Mouse (Mus musculus): ENCODE data around the gene Iars2. TPM values are rescaled to one million over a fixed set of nuclear protein-coding genes. Genes with fewer than 3 reads are reported as not detected.

Gene Iars2
- total RNA-seq, 2 experiments from 2014 or later = 95.2 to 101 TPM

DNA sequence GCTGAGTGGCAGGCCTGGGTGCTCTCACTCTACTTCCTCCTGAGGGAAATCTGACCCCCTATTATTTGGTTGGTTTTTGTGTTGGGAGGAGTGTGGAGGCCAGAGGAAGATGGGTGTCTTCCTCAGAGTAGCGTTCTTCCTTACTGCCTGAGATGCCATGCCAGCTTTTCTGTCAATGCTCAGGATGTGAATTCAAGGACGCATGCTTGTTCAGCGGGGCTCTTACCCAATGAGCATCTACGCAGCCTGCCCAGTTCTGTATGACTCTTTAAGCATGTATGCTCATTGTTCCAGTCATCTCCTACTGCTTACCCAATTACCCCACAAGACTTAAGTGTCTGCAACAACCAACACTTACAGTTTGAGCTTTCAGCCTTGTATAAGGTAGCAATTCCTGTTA lies 48.6 kb downstream of the Iars2 start:
- no peak for DNase-seq (ENCODE audit: low spot score in 2 of 2)

DNA sequence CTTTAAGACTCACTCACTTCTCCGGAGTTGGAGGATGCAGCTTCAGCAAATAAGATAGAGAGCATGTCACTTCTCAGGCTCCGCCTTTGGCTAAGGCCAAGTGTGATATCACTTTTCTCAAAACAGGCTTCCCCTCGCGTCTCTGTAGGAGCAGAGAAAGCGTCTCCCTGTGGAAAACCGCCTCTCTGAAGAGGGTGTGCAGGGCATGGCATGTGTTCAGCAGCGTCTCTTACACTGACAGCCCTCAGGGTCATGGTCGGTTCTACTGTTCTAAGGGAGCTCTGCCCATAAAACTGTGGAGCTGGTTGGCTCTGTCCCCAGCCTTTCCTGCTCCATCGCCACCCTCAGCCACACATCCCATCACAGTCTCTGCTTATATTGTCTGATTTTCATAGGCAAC lies 49.9 kb downstream of the Iars2 start:
- DNase-seq (ENCODE audit: low spot score in 2 of 2) = no peak

DNA sequence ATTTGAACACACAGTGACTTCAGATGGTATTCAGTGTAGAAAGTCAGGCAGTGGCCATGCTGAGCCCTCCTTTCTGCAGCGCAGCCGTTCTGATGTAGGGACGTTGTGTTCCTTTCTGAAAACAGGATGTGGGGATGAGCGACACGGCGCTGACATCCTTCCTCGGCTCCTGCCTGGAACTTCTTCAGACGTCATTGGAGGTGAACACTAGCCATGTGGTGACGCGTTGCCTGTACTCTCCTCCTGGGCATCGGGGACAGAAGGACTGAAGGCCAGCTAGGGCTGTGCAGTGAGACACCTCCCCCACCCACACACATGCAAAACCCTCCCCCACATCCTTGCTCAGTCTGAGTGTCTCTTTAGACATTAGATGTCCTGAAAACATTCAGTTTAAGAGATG lies 52.2 kb downstream of the Iars2 start:
- DNase-seq (ENCODE audit: low spot score in 2 of 2) = no peak

DNA sequence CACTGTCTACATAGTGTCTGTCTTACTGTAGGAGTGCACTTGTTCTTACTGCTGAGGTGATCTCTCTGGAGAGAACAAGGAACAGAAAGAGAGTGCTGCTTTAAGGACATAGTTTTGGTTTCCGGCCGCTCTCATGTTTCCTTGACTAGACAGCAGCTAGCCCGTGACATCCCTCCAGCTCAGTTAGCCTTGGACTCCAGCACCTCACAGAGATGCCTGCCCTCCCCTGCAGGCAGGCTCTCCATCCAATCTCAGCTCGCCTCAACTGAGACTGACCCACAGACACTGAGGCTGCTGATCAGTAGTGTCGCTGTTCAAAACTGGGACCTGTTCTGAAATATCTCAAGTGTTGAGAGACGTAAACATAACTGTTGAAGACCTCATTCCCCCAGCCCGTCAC lies 53.2 kb downstream of the Iars2 start:
- DNase-seq (ENCODE audit: low spot score in 2 of 2) = no peak

DNA sequence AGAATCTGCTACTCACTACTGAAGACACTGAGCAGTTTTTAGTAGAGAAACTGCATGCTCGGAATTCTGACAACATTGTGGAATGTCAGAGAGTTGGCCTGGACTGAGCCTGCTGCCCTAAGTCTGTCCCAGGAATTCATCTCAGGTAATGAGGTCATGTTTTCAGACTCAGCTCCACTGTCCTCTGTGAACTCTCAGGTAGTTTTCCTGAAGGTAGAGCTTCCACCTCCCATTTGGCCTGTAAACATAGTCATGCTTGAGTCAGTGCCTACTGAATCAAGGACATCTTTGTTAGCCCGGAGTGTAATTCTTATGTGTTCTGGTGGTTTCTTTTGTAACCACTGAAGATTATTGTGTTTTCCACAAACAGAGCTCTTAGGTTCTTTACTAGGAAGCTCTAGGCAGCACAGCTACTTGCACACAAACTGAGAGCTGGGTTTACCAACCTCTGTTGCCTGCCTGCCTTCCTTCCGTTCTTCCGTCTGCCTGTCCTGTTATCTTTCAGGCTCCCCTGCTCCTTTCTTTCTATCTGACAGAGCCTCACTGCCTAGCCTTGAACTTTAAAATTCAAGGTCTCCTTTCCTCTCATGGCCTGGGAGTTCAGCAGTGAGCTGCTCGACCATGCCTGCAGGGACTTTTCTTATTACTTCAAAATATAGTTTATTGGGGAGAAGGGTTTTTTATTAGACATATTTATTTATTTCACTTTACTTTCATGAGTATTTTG lies 54.2 kb downstream of the Iars2 start:
- no peak for DNase-seq (ENCODE audit: low spot score in 2 of 2)

DNA sequence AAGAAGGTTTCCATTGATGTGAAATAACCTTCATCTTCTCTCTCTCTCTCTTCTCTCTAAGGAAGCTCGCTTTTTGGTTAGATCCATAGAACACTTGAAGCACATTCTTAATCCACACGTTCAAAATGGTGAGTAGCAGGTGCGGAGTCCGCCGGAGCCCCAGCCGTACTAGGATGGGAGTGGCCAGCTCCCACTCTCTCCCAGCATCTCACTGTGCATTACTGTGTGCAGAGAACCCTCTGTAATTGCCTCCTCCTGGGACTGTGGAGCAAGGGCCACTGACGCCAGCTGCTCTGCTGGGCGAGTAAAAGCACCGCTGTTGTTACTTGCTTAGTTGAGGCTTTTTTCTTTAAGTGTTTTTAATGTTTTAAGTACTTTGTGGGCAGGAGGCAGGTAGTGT lies 57.8 kb downstream of the Iars2 start:
- DNase-seq (ENCODE audit: low spot score in 2 of 2) = no peak

DNA sequence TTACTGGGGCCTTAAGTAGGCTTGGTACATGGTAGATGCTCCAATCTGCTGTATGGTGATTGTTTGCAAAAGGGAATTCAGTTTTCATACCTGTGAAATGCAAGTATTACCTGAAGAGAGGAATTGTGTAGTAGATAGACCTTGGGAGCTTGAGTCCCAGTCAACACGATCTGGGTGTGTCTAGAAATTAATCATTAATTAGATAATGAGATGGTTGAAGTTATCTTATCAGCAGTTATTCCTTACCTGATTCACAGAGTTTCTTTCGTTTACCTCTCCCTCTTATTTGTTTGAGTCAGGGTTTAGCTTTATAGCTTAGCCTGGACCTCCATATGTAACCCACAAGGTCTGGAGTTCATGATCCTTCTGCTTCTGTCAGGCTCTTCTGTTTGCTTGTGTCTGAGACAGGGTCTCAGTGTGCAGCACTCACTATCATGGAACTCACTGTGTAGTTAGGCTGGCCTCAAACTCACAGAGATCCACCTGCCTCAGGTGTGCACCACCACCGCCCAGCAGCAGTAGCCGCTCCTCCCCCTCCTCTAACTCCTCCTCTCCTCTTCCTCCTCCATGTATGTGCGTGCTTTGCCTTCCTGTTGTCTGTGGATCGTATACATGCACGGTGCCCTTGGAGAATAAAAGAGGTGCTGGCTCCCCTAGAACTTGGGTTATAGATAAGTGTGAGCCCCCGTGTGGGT lies 58.6 kb downstream of the Iars2 start:
- DNase-seq (ENCODE audit: low spot score in 2 of 2) = no peak

DNA sequence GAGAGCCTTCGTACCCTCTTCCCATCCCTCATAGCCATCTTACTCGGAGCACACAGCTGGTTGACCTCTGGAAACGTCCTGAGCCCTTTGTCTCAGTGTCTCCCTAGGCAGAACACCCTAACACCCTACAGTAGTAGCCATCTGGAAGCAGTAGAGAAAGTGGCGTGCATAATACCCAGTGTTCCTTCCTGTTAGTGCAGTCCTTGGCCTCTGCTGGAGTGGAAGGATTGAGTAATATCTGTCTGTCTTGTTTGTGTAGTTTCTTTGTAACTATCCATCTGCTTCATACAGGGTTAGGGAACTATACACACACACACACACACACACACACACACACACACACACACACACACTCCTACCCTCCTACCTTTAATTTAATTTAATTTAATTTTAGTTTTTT lies 60.5 kb downstream of the Iars2 start:
- DNase-seq (ENCODE audit: low spot score in 2 of 2) = no peak

DNA sequence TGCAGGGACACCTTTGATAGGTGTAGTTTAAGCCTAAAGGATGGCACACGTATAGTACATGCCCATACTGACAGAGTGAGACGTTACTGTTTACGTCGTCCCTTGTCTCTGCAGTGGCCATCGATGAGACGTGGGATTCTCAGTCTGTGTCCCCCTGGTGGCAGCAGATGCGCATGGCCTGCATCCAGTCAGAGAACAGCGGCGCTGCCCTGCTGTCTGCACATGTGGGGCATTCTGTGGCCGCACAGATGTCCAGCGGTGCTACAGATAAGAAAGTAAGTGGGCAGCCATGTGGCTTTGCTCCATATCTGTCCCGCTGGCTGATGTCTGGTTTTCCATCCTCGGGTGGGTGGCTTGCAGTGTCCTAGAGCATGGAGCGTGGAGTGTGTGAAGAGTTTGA lies 66.6 kb downstream of the Iars2 start:
- no peak for DNase-seq (ENCODE audit: low spot score in 2 of 2)

DNA sequence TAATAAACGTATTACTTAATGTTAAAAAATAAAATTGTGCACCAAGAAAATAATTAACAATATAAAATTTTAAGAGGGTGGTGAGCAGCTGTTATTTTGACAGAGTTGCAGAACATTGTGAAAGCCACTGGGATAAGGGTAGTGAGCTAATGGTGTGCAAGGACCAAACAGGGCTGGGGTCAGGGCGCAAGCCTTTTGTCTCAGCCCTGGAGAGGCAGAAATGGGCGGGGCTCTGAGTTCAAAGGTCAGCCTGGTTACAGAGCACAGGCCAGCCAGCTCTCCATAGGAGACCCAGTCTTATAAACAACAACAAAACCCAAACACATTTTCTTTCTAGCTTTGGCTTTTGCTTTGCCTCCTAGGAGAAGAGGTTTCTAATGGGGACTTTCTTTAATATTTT lies 72.4 kb downstream of the Iars2 start:
- no peak for DNase-seq (ENCODE audit: low spot score in 2 of 2)

DNA sequence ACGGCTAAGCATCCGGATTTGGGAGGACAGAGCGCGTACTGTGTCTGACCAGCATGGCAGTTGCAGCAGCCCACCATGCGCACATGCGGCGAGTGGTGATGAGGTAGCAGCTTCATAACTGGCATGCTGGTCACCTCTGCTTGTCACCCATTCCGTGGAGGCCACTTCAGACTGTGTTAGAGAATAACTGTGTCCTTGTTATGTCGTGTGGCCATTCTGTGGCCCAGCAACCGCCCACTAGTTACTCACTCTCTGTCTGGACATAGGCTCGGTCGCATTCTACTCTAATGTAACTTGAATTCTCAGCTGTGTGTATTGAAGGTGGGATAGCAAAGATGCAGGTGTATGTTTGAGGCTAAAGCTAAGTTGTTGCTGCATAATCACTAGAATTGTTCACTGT lies 73.9 kb downstream of the Iars2 start:
- DNase-seq (ENCODE audit: low spot score in 2 of 2) = no peak

DNA sequence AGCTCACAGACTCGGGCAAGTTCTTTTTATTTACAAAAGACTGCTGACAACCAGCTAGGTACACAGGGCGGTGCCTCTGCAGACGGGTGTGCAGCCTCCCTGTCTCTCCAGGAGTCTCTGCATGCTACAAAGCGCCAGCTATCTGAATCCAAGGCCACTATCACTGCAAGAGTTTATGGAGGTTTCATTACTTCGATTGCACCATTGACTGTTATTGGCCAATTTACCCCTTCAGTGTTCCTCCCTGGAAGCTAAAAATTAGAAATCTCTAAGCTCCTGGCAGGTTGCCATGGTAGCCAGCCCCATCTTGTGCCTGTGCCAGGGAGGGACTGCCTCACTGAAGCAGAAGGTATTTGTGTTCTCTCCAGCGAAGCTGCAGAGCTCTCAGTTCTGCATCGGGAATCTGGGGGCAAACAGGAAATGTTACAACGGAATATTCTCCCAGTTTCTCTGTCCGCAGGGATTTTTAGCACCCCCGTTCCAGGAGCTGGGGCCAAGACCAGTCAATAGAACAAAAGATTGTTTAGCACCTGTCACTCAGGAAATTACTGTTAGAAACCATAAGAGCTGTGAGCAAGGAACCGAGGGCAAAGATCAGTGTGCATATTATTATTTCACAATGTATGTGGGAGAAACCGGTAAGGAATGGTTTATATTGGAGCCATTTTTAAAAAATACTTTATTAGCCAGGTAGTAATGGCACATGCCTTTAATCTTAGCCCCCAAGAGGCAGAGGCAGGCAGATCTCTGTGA lies 75.9 kb downstream of the Iars2 start:
- DNase-seq (ENCODE audit: low spot score in 2 of 2) = no peak

DNA sequence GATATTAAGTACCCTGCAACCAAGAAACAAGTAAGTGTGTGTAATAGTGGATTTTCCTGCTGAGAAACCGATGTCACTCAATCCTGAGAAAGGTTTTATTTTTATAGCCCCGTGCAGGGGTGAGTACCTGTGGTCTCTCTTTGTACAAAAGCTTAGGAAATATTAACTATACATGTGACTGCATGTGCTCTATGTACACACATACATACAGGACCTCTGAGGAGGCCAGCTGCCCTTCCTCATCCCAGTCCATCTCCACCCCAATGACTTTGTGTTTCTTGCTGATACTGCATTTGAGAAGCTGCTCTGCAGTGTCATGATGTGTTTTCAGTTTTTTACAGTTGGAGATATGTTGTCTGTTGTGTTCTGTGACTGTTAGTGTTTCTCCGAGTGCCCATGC lies 76.8 kb downstream of the Iars2 start:
- no peak for DNase-seq (ENCODE audit: low spot score in 2 of 2)

DNA sequence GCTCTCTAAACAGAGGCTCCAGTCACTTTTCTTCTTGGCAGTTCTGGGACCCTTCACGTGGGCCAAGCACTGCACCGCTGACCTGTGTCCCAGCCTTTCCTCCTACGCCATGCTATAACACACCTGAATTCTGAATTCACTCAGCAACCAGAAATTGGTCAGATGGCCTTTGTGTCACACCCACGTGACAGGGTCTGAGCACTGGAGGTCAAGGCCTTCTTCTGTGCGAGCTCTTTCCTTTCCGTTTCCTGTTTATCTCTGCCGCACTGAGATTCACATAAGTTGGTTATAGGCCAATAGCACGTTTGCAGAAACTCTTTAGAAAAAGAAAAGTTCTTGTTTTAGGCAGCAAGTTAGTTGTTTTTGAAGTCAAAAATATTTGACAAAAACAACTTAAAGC lies 80.5 kb downstream of the Iars2 start:
- DNase-seq (ENCODE audit: low spot score in 2 of 2) = no peak

DNA sequence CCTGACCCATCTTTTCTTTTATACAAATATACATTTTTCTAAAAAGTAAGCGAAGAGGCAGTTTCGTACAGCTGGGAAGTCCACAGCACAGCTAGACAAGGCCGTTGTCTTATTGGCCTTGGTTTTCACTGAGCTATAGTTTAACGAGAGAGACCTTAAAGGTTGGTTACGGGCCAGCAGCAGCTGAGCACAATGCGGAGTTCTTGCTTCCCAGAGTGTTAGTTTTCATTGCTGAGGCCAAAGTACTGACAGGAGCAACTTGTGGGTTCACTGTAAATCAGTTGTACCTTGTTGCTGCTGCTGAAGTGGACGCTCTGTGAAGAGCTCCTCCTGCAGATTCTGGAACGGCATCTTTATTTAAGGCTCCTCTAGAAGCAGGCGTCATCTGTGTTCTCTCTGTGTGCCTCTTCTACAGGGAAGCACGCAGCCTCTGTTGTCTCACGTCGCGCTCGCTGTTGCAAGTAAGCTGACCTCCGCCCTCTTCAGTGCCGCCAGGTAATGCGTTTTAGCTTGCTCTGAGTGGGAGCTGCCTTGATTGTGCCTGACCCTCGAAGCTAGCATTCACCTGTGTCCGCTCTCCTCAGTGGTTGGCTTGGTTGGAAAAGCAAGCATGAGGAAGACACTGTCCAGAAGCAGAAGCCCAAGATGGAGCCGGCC lies 81.6 kb downstream of the Iars2 start:
- no peak for DNase-seq (ENCODE audit: low spot score in 2 of 2)

DNA sequence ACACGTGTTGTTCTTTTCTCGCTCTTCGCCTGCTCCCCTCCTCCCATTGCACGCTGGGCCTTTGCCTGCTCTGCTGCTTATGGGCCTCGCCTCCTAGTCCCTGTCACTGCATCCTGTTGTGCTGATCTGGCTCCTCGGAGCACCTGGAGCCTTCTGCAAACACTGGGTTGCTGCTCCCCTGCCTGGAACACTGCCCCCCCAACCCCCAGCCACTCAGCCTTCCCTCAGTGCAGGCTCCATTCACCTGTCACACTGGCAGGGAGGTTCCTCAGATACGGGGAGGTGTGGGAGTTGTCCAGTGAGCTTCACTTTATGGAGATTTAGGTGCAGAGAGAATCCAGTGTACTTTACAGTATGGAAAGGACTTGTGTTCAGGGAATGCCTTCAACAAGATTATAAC lies 83.7 kb downstream of the Iars2 start:
- DNase-seq (ENCODE audit: low spot score in 2 of 2) = no peak

DNA sequence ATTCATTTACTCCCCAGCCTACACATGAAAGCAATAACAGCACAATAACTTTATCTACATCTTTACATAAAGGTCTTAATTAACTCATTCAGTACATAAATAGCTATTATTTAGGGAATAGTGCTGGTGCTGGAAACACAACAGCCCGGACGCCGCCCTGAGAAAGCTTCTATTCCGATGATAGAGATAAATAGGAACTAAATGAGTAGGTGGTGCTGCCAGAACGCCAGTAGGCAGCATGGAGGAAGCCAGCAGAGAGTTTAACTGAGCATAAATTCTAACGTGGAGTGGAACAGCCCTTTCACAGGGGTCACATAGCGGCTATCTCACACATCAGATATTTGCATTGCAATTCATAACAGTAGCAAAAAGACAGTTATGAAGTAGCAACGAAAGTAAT lies 86.2 kb downstream of the Iars2 start:
- no peak for DNase-seq (ENCODE audit: low spot score in 2 of 2)

DNA sequence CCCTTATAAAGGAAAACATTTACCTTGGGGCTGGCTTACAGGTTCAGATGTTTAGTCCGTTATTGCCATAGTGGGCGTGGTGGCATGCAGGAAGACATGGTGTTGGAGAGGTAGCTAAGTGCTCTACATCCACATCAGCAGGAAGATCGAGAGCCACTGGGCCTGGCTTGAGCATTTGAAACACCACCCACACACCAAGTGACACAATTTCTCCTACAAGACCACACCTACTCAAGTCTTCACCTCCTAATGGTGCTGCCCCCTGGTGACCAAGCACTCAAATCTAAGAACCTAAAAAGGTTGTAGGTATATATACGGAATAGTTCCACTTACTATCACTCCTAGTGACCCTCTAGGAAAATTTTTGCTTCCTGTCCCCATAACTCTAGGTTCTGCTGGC lies 92.7 kb downstream of the Iars2 start:
- no peak for DNase-seq (ENCODE audit: low spot score in 2 of 2)

DNA sequence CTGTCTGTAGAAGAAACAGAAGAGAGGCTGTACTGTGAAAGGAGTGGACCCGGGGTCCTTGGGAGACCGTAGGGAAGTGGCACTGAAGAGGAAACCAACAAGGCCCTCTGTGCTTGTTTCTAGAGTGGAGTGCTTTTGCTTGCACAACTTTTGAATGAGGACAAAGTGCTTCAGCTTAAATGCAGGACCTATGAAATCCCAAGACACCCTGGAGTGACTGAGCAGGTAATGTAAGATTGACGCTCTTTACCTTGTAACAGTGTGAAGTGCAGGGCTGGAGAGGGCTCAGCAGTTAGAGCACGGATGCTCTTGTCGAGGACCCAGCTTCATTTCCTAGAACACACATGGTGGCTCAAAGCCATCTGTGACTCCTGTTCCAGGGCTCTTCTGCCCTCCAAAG lies 93.4 kb downstream of the Iars2 start:
- DNase-seq (ENCODE audit: low spot score in 2 of 2) = no peak

Data from adrenal gland, postnatal 4 days (tissue).